Mouse (Mus musculus): ENCODE data around the gene Gm42906.

DNA sequence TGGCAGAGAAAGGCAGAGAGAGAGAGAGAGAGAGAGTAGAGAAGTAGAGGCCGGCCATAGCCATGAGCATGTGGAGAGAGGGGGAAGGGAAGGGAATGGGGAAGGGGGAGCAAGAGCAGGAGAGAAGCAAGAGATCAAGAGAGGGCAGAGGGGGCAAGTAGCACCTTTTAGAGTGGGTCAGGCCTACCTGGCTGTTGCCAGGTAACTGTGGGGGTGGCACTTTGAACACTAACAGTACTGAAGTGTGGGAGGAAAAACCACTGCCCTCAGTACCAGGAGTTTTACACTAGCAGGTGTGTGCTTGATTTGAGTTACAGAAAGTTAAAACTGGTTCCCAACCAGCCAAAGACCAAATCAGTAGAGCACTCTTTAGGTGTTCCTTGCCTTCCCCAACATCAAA lies 272.7 kb downstream of the Gm42906 start:
- TF ChIP-seq EP300 (IDR thresholded peaks at IDR 0.05; ENCODE audit: low read depth in 1 of 2, low read length in 2 of 2), result no peak
- TF ChIP-seq POLR2AphosphoS5 (IDR thresholded peaks at IDR 0.05; ENCODE audit: borderline replicate concordance, low read depth, low read length), result no peak
- no peak for TF ChIP-seq POLR2A (IDR thresholded peaks at IDR 0.05; ENCODE audit: control insufficient read depth in 1 of 2, insufficient read depth in 1 of 2, low read depth in 1 of 2, low read length in 2 of 2, poor library complexity in 1 of 2)
- TF ChIP-seq CTCF (IDR thresholded peaks at IDR 0.05 in 2 of 3, conservative IDR thresholded peaks at IDR 0.05 in 1 of 3; ENCODE audit: control insufficient read depth in 1 of 3, insufficient read depth in 1 of 3, low read depth in 2 of 3, low read length in 3 of 3, poor library complexity in 1 of 3, severe bottlenecking in 1 of 3), result no peak

Data from MEL (cell line).